Mouse (Mus musculus): ENCODE results near the gene Ap2a1. TPM values are rescaled to one million over a fixed set of nuclear protein-coding genes. Genes with fewer than 3 reads are reported as not detected.
"Not testable (repeated sequence)": the region's sequence is repeated elsewhere in the genome, so short reads cannot be mapped to it uniquely, and the experiment has no call there.

The Ap2a1 gene
- total RNA-seq, 2 experiments from 2014 or later: 29.4 to 36.0 TPM

GRCm38 (mm10) chr7:44896499-44896898, 32.8 kb downstream of the Ap2a1 start:
- no peak for ATAC-seq (replicated peaks; ENCODE audit: low FRiP score, poor library complexity, severe bottlenecking)

DNA sequence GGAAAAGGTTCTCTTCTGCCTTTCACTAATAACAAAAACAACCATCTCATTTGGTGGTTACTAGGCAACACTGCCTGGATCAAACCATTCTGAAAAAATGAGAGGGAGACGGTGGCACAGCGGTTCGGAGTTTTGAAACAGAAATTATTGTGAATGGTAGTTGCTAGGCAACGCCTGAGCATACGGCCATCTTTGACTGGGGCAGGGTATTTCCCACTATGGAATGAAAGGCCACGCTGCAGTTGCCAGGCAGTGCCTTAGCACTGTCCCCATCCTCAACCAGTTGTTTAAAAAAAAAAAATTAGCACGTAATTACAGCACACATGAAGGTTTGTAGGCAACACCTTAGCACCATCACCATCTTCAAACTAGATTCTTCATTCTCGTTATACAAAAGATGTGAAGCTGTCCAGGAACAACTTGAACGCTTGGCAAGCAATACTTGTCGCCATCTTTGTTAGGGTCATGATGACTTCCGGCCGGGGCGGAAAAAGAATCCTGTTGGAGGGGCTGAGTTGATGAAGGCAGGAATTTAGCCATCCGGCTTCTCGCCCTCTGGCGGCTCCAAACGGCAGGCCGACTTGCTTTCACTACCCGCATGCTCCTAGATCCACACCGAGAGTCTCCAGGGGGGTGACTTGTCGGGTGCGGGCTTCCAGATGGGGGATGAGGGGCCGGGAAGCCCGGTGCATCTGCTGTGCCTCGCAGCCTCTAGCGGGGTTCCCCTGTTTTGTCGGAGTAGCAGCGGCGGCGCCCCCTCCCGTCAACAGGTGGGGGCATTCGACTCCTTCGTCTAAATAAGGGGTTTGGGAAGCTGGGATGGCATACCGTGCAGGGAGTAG, 33.5 kb downstream of the Ap2a1 start, which contains the start of gene Fuz:
TSS of gene Fuz (plus strand) at position 487 of the 842 bp plus-strand sequence.
- peak; percentile 60 for ATAC-seq (replicated peaks; ENCODE audit: low FRiP score, poor library complexity, severe bottlenecking)

- ATAC-seq (replicated peaks; ENCODE audit: low FRiP score, poor library complexity, severe bottlenecking): no peak
These were observed 34.1 kb downstream of the Ap2a1 start for GRCm38 (mm10) chr7:44895206-44895592.

- ATAC-seq (replicated peaks; ENCODE audit: low FRiP score, poor library complexity, severe bottlenecking): no peak
These were observed 35.1 kb downstream of the Ap2a1 start for GRCm38 (mm10) chr7:44894175-44894574.

- no peak for ATAC-seq (replicated peaks; ENCODE audit: low FRiP score, poor library complexity, severe bottlenecking)
These were observed 36.1 kb downstream of the Ap2a1 start for GRCm38 (mm10) chr7:44893197-44893596.

- peak; percentile 85 for ATAC-seq (replicated peaks; ENCODE audit: low FRiP score, poor library complexity, severe bottlenecking)
These were observed 36.9 kb downstream of the Ap2a1 start, which contains the start of gene Med25 for GRCm38 (mm10) chr7:44892276-44892921. Med25 (minus strand) TSS chr7:44892712.

DNA sequence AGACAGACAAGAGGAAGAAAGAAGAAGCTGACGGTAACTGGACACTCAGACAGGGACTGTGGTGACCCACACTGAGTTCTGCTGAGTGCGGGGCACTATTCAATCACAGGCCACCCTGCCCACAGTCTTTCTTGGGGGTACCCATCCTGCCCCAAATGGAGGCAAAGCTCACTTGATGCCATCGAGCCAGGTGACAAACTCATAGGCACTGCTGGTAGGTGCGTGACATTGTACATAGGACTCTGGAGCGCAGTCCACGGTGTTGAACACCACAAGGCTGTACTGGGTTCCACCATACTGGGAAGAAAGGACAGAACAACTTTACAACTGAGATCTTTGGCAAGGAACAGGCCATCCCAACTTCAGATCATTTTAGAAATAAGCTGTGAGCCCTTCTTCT, 37.7 kb downstream of the Ap2a1 start:
- 0 out of 2 replicates have a peak, but pooled peaks have one; percentile 32 for ATAC-seq (replicated peaks; ENCODE audit: low FRiP score, poor library complexity, severe bottlenecking)

- ATAC-seq (replicated peaks; ENCODE audit: low FRiP score, poor library complexity, severe bottlenecking): no peak
These were observed 38.6 kb downstream of the Ap2a1 start for GRCm38 (mm10) chr7:44890737-44891136.

GRCm38 (mm10) chr7:44890180-44890579, 39.1 kb downstream of the Ap2a1 start:
- ATAC-seq (replicated peaks; ENCODE audit: low FRiP score, poor library complexity, severe bottlenecking): no peak

GRCm38 (mm10) chr7:44888256-44889105, 40.8 kb downstream of the Ap2a1 start:
- no peak for ATAC-seq (replicated peaks; ENCODE audit: low FRiP score, poor library complexity, severe bottlenecking)

GRCm38 (mm10) chr7:44886964-44887363, 42.3 kb downstream of the Ap2a1 start:
- no peak for ATAC-seq (replicated peaks; ENCODE audit: low FRiP score, poor library complexity, severe bottlenecking)

- no peak for ATAC-seq (replicated peaks; ENCODE audit: low FRiP score, poor library complexity, severe bottlenecking)
These were observed 44.7 kb downstream of the Ap2a1 start for GRCm38 (mm10) chr7:44884637-44885036.

DNA sequence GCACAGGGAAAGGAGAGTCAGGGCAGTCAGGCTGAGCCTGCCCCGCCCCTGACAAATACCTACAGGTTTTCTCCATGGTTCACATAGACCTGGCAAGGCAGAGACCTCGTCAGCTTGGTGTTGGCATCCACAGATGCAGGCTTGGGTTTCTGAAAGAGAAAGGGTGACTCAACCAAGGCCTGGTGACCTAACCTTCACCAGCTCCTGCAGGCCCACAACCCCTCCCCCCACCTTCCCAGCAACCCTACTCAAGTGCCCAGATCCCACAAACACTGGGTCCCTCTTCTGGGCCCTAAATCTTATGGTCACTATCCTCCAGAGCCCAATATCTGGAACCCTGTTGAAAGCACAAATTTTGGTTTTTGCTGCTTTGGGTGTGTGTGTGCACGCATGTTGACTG, 46.3 kb downstream of the Ap2a1 start:
- ATAC-seq (replicated peaks; ENCODE audit: low FRiP score, poor library complexity, severe bottlenecking): no peak

- no peak for ATAC-seq (replicated peaks; ENCODE audit: low FRiP score, poor library complexity, severe bottlenecking)
These were observed 51.5 kb downstream of the Ap2a1 start for GRCm38 (mm10) chr7:44877833-44878232.

- ATAC-seq (replicated peaks; ENCODE audit: low FRiP score, poor library complexity, severe bottlenecking): not testable (repeated sequence)
These were observed 57.5 kb downstream of the Ap2a1 start for GRCm38 (mm10) chr7:44871774-44872173.

DNA sequence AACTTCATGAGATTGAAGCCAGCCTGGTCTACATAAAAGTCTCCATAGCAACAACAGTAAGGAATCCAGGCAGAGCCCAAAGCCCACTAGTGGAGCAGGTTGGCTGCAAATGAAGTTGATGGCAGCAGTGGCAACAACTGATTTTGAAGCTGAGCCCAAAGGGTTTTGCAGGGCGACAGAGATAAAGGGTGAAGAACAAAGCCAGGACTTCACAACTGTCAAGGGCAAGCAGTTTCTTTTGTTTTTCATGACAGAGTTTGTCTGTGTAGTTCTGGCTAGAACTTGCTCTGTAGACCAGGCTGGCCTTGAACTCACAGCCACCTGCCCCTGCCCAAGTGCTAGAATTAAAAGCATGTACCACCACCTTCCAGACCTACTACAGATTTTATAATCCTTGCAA, 58.1 kb downstream of the Ap2a1 start:
- no peak for ATAC-seq (replicated peaks; ENCODE audit: low FRiP score, poor library complexity, severe bottlenecking)

DNA sequence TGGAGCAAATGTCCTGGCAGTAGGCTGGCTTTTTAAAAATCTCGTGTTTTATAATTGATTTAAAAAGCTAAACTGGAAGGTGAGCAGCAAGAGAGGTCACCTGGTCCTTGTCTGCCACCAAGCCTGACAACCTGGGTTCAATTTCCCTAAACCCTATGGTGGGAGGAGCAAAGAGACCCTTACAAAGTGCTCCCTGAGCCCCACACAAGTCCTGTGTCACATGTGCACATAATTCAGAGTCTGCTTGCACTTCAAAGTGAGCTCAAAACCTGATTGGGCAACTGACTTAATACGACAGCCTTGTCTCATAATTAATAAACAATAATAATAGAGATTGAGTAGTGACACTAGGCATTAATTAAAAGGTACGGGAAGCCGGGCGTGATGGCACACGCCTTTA, 58.7 kb downstream of the Ap2a1 start:
- no peak for ATAC-seq (replicated peaks; ENCODE audit: low FRiP score, poor library complexity, severe bottlenecking)

- peak; percentile 79 for ATAC-seq (replicated peaks; ENCODE audit: low FRiP score, poor library complexity, severe bottlenecking)
These were observed 59.4 kb downstream of the Ap2a1 start, which contains the start of gene Ptov1 for GRCm38 (mm10) chr7:44869697-44870528. Ptov1 (minus strand) TSS chr7:44869788.
